Mouse (Mus musculus) ovary, adult 10 weeks (tissue): ENCODE data around the gene Calm3. TPM values are rescaled to one million over a fixed set of nuclear protein-coding genes. Genes with fewer than 3 reads are reported as not detected.

Source experiments
- polyA plus RNA-seq: library from polyadenylated mRNA; stranded (reverse); fragments of 350-450 nt; fragmentation: Illumina TruSeq; extraction: RNeasy Lipid Tissue Mini Kit (QIAGEN cat#74804); gene quantifications from one replicate; pipeline ENCODE4 v1.2.3, GENCODE M21; 2014

Calm3 gene
- polyA plus RNA-seq = 30.5 TPM

GRCm38 (mm10) chr7:16924037-16924834 is at the start of gene Calm3:
Calm3 (minus strand) TSS chr7:16924114.

GRCm38 (mm10) chr7:16959539-16960187 is 35.7 kb upstream of the Calm3 start, which contains the start of gene Pnmal1:
Pnmal1 (plus strand) TSS chr7:16959679.

GRCm38 (mm10) chr7:16944061-16944807 is 20.3 kb upstream of the Calm3 start, which contains the start of gene Pnmal2:
Pnmal2 (plus strand) TSS chr7:16944682.

GRCm38 (mm10) chr7:16906281-16906680 is 17.6 kb downstream of the Calm3 start, which contains the start of gene Ptgir:
Ptgir (plus strand) TSS chr7:16906490.

GRCm38 (mm10) chr7:16891641-16892351 is 32.1 kb downstream of the Calm3 start, which contains the start of gene Gng8:
Gng8 (plus strand) TSS chr7:16891786.

GRCm38 (mm10) chr7:16875310-16875325 is 48.8 kb downstream of the Calm3 start, which contains the start of gene Dact3:
Dact3 (plus strand) TSS chr7:16875317.

Other genes with a start within 250 kb of the Calm3 start
- not detected for gene Ceacam15, start 248.4 kb downstream of the Calm3 start, polyA plus RNA-seq
- not detected for gene Ceacam9, start 202.2 kb downstream of the Calm3 start, polyA plus RNA-seq
- gene Ap2s1, start 185.7 kb downstream of the Calm3 start, polyA plus RNA-seq = 64.2 TPM
- gene Slc1a5, start 142.8 kb downstream of the Calm3 start, polyA plus RNA-seq = 7.4 TPM
- 27.4 TPM for gene Strn4, start 108.2 kb downstream of the Calm3 start, polyA plus RNA-seq
- 7.8 TPM for gene Fkrp, start 107.4 kb downstream of the Calm3 start, polyA plus RNA-seq
- 0.46 TPM for gene Prkd2, start 81.2 kb downstream of the Calm3 start, polyA plus RNA-seq
- gene Dact3, start 48.8 kb downstream of the Calm3 start, polyA plus RNA-seq = 3.2 TPM
- 0.57 TPM for gene Gng8, start 32.3 kb downstream of the Calm3 start, polyA plus RNA-seq
- gene Ptgir, start 17.6 kb downstream of the Calm3 start, polyA plus RNA-seq = 1.7 TPM
- gene Pnmal2, start 20.6 kb upstream of the Calm3 start, polyA plus RNA-seq = 4.2 TPM
- 1.6 TPM for gene Pnmal1, start 35.6 kb upstream of the Calm3 start, polyA plus RNA-seq
- not detected for gene Gm42372, start 59.0 kb upstream of the Calm3 start, polyA plus RNA-seq
- gene Ccdc8, start 68.6 kb upstream of the Calm3 start, polyA plus RNA-seq = 8.7 TPM
- gene Ppp5c, start 103.8 kb upstream of the Calm3 start, polyA plus RNA-seq = 7.8 TPM
- gene Hif3a, start 138.3 kb upstream of the Calm3 start, polyA plus RNA-seq = 1.7 TPM
- not detected for gene Psg16, start 149.9 kb upstream of the Calm3 start, polyA plus RNA-seq
- not detected for gene Ceacam3, start 226.2 kb upstream of the Calm3 start, polyA plus RNA-seq